ENCODE assay signal across 25 mouse cellular contexts in the genomic region with DNA sequence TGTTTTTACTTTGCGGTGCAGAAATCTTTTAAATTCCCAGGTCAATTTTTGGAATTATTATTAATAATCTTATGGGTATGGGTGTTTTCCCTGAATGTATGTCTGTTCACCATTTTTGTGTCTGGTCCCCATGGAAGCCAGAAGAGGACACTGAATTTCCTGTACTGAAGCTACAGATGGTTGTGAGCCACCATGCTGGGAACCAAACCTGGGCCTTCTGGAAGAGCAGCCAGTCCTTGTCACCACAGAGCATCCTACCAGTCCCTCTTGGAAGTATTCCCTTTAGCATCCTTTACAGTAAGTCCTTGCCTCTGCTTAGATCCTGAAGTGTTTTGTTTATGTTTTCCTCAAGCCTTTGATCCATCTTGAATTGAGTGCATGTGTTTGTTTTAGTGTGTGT.
DNase-seq lines count a peak whose midpoint lies in the region; ATAC-seq lines count a peak whose summit lies in the region.
"Had no signal": no experiment of that assay in that cellular context is flagged by ENCODE, and none has a peak within 500 bp of the region (broad histone marks: within the 10 kb centered on the region; RNA-seq: fewer than 3 reads in every experiment).

No protein-coding gene starts in this region.

- H3K27me3 ChIP-seq in kidney, embryonic 16.5 days (ENCODE audit: insufficient read depth, low read length) = no peaks in the 10 kb centered on the region
- H3K27me3 ChIP-seq: CH12.LX; embryonic facial prominence, embryonic 13.5 days; forebrain, embryonic 12.5 days; hindbrain, embryonic 12.5 days; Patski had no signal

- H3K4me2 ChIP-seq in kidney, embryonic 16.5 days (replicated peaks; ENCODE audit: low read depth, low read length) = no peak overlapping the region
- H3K4me2 ChIP-seq: embryonic facial prominence, embryonic 13.5 days; forebrain, embryonic 12.5 days; hindbrain, embryonic 12.5 days had no signal

- H3K4me3 ChIP-seq in kidney, embryonic 16.5 days (ENCODE audit: low read length) = no peak overlapping the region
- H3K4me3 ChIP-seq: embryonic facial prominence, embryonic 13.5 days; forebrain, embryonic 12.5 days; gastrocnemius, adult 2 months; heart, embryonic 10.5 days; hindbrain, embryonic 12.5 days had no signal

- H3K27ac ChIP-seq in kidney, embryonic 16.5 days (ENCODE audit: low read length) = no peak overlapping the region
- H3K27ac ChIP-seq: embryonic facial prominence, embryonic 13.5 days; forebrain, embryonic 12.5 days; gastrocnemius, adult 2 months; heart, embryonic 10.5 days; hindbrain, embryonic 12.5 days had no signal

- H3K9ac ChIP-seq in kidney, embryonic 16.5 days (replicated peaks; ENCODE audit: low read length) = no peak overlapping the region
- H3K9ac ChIP-seq: embryonic facial prominence, embryonic 13.5 days; forebrain, embryonic 12.5 days; forebrain, postnatal 0 days; hindbrain, embryonic 12.5 days had no signal

- no peaks in the 10 kb centered on the region for H3K36me3 ChIP-seq in kidney, embryonic 16.5 days (ENCODE audit: insufficient read depth, low read length)
- H3K36me3 ChIP-seq: embryonic facial prominence, embryonic 13.5 days; forebrain, embryonic 12.5 days; heart, embryonic 10.5 days; hindbrain, embryonic 12.5 days had no signal

- DNase-seq in brain, adult 2 months (ENCODE audit: low read depth, low spot score) = peak; percentile 94
- DNase-seq in cerebellum, adult 11-12 months = peak; percentile 89
- DNase-seq in cerebellum, adult 9-10 months = peak; percentile 93
- peak; percentile 80 to 84 for DNase-seq in cerebellum, postnatal 25 days
- DNase-seq in adrenal gland, adult 2 months = no peak
- DNase-seq: adrenal gland, adult 8-10 months; adrenal gland, postnatal 36 days; forebrain, postnatal 0 days; gastrocnemius, adult 2 months; gastrocnemius, postnatal 25 days; heart, postnatal 10 days; heart, postnatal 4 days; kidney, adult 9 months had no signal

- H3K9me3 ChIP-seq in kidney, embryonic 16.5 days (ENCODE audit: low read length) = no peaks in the 10 kb centered on the region
- H3K9me3 ChIP-seq: embryonic facial prominence, embryonic 13.5 days; forebrain, embryonic 12.5 days; heart, embryonic 10.5 days had no signal

- ATAC-seq in kidney, embryonic 16.5 days (ENCODE audit: low FRiP score, low TSS enrichment) = no peak
- no peak for ATAC-seq in frontal cortex, adult (ENCODE audit: low TSS enrichment)
- ATAC-seq: activated CD4-positive, CD25-positive, alpha-beta regulatory T cell, adult 4 months; forebrain, postnatal 0 days; hindbrain, embryonic 16.5 days; inflammation-experienced regulatory T-cells, adult 6 months; intestine, postnatal 0 days; Patski had no signal

- 100% methylated on average over 1 of the region's 1 CpGs for WGBS in kidney, embryonic 16.5 days

- H3K4me1 ChIP-seq in kidney, embryonic 16.5 days (ENCODE audit: insufficient read depth, low read length) = peaks cover 12% of the 10 kb centered on the region
